Mouse (Mus musculus) hindbrain, embryonic 15.5 days (tissue): ENCODE results near the gene Cped1. TPM values are rescaled to one million over a fixed set of nuclear protein-coding genes. Genes with fewer than 3 reads are reported as not detected.
"Not testable (repeated sequence)": the region's sequence is repeated elsewhere in the genome, so short reads cannot be mapped to it uniquely, and the experiment has no call there.

ENCODE experiments used
- ATAC-seq: fragments of 200-750 bp; cut with Nextera tagmentation; 2 replicates; pipeline ENCODE4 v1.8.0; 2017; ENCODE audit warnings: low read depth, moderate number of reproducible peaks, moderate TSS enrichment; ENCODE audit not compliant: low FRiP score
- H3K27ac ChIP-seq: fragments of 300-500 bp; sonication (generic); replicated peaks from 2 replicates; pipeline ENCODE4 v1.5.1; 2015; ENCODE audit warnings: mild to moderate bottlenecking, inconsistent platforms
- H3K27me3 ChIP-seq: fragments of 300-500 bp; sonication (generic); 2 replicates; pipeline ENCODE4 v1.6.1; 2015; ENCODE audit warnings: control low read depth, inconsistent platforms
- H3K36me3 ChIP-seq: fragments of 300-500 bp; sonication (generic); 2 replicates; pipeline ENCODE4 v1.6.1; 2015; ENCODE audit warnings: control low read depth, inconsistent platforms
- H3K4me1 ChIP-seq: fragments of 300-500 bp; sonication (generic); replicated peaks from 2 replicates; pipeline ENCODE4 v1.6.1; 2015; ENCODE audit warnings: control low read depth, inconsistent platforms
- H3K4me2 ChIP-seq: fragments of 300-500 bp; sonication (generic); 2 replicates; pipeline ENCODE4 v1.6.1; 2015; ENCODE audit warnings: moderate library complexity, mild to moderate bottlenecking, inconsistent platforms
- H3K4me3 ChIP-seq: fragments of 300-500 bp; sonication (generic); 2 replicates; pipeline ENCODE4 v1.5.1; 2015; ENCODE audit warnings: mild to moderate bottlenecking, inconsistent platforms
- H3K9ac ChIP-seq: fragments of 300-500 bp; sonication (generic); 2 replicates; pipeline ENCODE4 v1.6.1; 2015; ENCODE audit warnings: inconsistent platforms
- H3K9me3 ChIP-seq: fragments of 300-500 bp; sonication (generic); 2 replicates; pipeline ENCODE4 v1.6.1; 2016; ENCODE audit warnings: control low read depth, inconsistent platforms
- WGBS: fragments of 180-500 bp; shearing (Covaris S2); methylation state at CpG from one replicate; pipeline ENCODE4 v1.1.7; 2015; 5-methylcytosine and 5-hydroxymethylcytosine counted together
- polyA plus RNA-seq: library from polyadenylated mRNA; unstranded; fragments of >200 nt; fragmentation: Nextera tagmentation; extraction: Ambion mirVana; gene quantifications from 2 replicates; pipeline ENCODE4 v1.2.1, GENCODE M21; 2015

The Cped1 gene
- polyA plus RNA-seq, 1 experiment from 2014 or later, result 3.7 TPM

- WGBS, result 86% methylated on average over 3 of the region's 3 CpGs
- Histone ChIP-seq H3K9me3 (no peaks in the 10 kb centered on the region), H3K27me3 (0 out of 2 replicates have a peak, but pooled peaks cover 2% of the 10 kb centered on the region), H3K4me3 (no peak overlapping the region), H3K4me1 (no peaks in the 10 kb centered on the region), H3K27ac (no peak overlapping the region), H3K36me3 (no peaks in the 10 kb centered on the region), H3K4me2 (no peak overlapping the region), H3K9ac (no peak overlapping the region)
- ATAC-seq, result no peak
Observed at GRCm38 (mm10) chr6:22103713-22104112, 118.0 kb downstream of the Cped1 start.

- Histone ChIP-seq H3K36me3 (no peaks in the 10 kb centered on the region), H3K4me2 (no peak overlapping the region), H3K27ac (no peak overlapping the region), H3K9me3 (no peaks in the 10 kb centered on the region), H3K4me1 (no peaks in the 10 kb centered on the region), H3K4me3 (no peak overlapping the region), H3K27me3 (0 out of 2 replicates have a peak, but pooled peaks cover 2% of the 10 kb centered on the region), H3K9ac (no peak overlapping the region)
- WGBS, result 49% methylated on average over 8 of the region's 8 CpGs
- no peak for ATAC-seq
Observed at GRCm38 (mm10) chr6:22104211-22104610, 118.5 kb downstream of the Cped1 start.

GRCm38 (mm10) chr6:22114079-22114478 lies 128.4 kb downstream of the Cped1 start:
- H3K4me1 ChIP-seq, result no peaks in the 10 kb centered on the region
- H3K27ac ChIP-seq, result no peak overlapping the region
- no peaks in the 10 kb centered on the region for H3K9me3 ChIP-seq
- H3K36me3 ChIP-seq, result no peaks in the 10 kb centered on the region
- H3K4me3 ChIP-seq, result no peak overlapping the region
- ATAC-seq, result no peak
- WGBS, result 91% methylated on average over 6 of the region's 6 CpGs
- no peaks in the 10 kb centered on the region for H3K27me3 ChIP-seq
- H3K4me2 ChIP-seq, result no peak overlapping the region
- no peak overlapping the region for H3K9ac ChIP-seq

- H3K9me3 ChIP-seq, result no peaks in the 10 kb centered on the region
- no peaks in the 10 kb centered on the region for H3K4me1 ChIP-seq
- no peak overlapping the region for H3K9ac ChIP-seq
- H3K27ac ChIP-seq, result no peak overlapping the region
- H3K4me2 ChIP-seq, result no peak overlapping the region
- 76% methylated on average over 1 of the region's 1 CpGs for WGBS
- no peaks in the 10 kb centered on the region for H3K36me3 ChIP-seq
- no peaks in the 10 kb centered on the region for H3K27me3 ChIP-seq
- no peak for ATAC-seq
- no peak overlapping the region for H3K4me3 ChIP-seq
Observed at GRCm38 (mm10) chr6:22116679-22117078, 131.0 kb downstream of the Cped1 start.

- H3K27ac ChIP-seq, result no peak overlapping the region
- H3K36me3 ChIP-seq, result no peaks in the 10 kb centered on the region
- no peaks in the 10 kb centered on the region for H3K4me1 ChIP-seq
- H3K27me3 ChIP-seq, result no peaks in the 10 kb centered on the region
- peak overlapping the region; percentile 18 for H3K4me2 ChIP-seq
- ATAC-seq, result peak; percentile 76
- no peaks in the 10 kb centered on the region for H3K9me3 ChIP-seq
- no peak overlapping the region for H3K4me3 ChIP-seq
- no peak overlapping the region for H3K9ac ChIP-seq
- WGBS, result 36% methylated on average over 12 of the region's 12 CpGs
Observed at GRCm38 (mm10) chr6:22122080-22122479, 136.4 kb downstream of the Cped1 start.

- no peak overlapping the region for H3K9ac ChIP-seq
- H3K27me3 ChIP-seq, result no peaks in the 10 kb centered on the region
- H3K4me1 ChIP-seq, result no peaks in the 10 kb centered on the region
- no peaks in the 10 kb centered on the region for H3K9me3 ChIP-seq
- H3K27ac ChIP-seq, result no peak overlapping the region
- no peaks in the 10 kb centered on the region for H3K36me3 ChIP-seq
- H3K4me3 ChIP-seq, result no peak overlapping the region
- WGBS, result 91% methylated on average over 1 of the region's 1 CpGs
- ATAC-seq, result no peak
- H3K4me2 ChIP-seq, result no peak overlapping the region
Observed at GRCm38 (mm10) chr6:22122693-22123092, 137.0 kb downstream of the Cped1 start.

- ATAC-seq, result no peak
- Histone ChIP-seq H3K4me1 (no peaks in the 10 kb centered on the region), H3K27me3 (no peaks in the 10 kb centered on the region), H3K27ac (no peak overlapping the region), H3K9me3 (no peaks in the 10 kb centered on the region), H3K4me3 (no peak overlapping the region), H3K9ac (no peak overlapping the region), H3K36me3 (no peaks in the 10 kb centered on the region), H3K4me2 (no peak overlapping the region)
- 69% methylated on average over 3 of the region's 3 CpGs for WGBS
Observed at GRCm38 (mm10) chr6:22123332-22123731, 137.6 kb downstream of the Cped1 start.

- not testable (repeated sequence) for H3K27me3 ChIP-seq, ATAC-seq, H3K27ac ChIP-seq, H3K36me3 ChIP-seq, H3K9me3 ChIP-seq, H3K4me2 ChIP-seq, H3K4me1 ChIP-seq, H3K9ac ChIP-seq, H3K4me3 ChIP-seq
- WGBS, result 86% methylated on average over 26 of the region's 31 CpGs
Observed at GRCm38 (mm10) chr6:22124575-22125330, 139.0 kb downstream of the Cped1 start.

GRCm38 (mm10) chr6:22135038-22135631 lies 149.4 kb downstream of the Cped1 start:
- Histone ChIP-seq H3K27ac (no peak overlapping the region), H3K36me3 (no peaks in the 10 kb centered on the region), H3K4me1 (no peaks in the 10 kb centered on the region), H3K9me3 (no peaks in the 10 kb centered on the region), H3K4me3 (no peak overlapping the region), H3K27me3 (no peaks in the 10 kb centered on the region), H3K9ac (no peak overlapping the region), H3K4me2 (no peak overlapping the region)
- no peak for ATAC-seq
- WGBS, result 75% methylated on average over 10 of the region's 10 CpGs

- Histone ChIP-seq H3K36me3 (no peaks in the 10 kb centered on the region), H3K9ac (no peak overlapping the region), H3K4me2 (no peak overlapping the region), H3K27ac (no peak overlapping the region), H3K9me3 (no peaks in the 10 kb centered on the region), H3K4me3 (no peak overlapping the region), H3K4me1 (no peaks in the 10 kb centered on the region), H3K27me3 (no peaks in the 10 kb centered on the region)
- WGBS, result 40% methylated on average over 10 of the region's 10 CpGs
- ATAC-seq, result 0 out of 2 replicates have a peak, but pooled peaks have one; percentile 45
Observed at GRCm38 (mm10) chr6:22136805-22137204, 151.1 kb downstream of the Cped1 start.

GRCm38 (mm10) chr6:22140786-22141185 lies 155.1 kb downstream of the Cped1 start:
- no peak overlapping the region for H3K9ac ChIP-seq
- 66% methylated on average over 8 of the region's 8 CpGs for WGBS
- H3K4me3 ChIP-seq, result no peak overlapping the region
- no peaks in the 10 kb centered on the region for H3K4me1 ChIP-seq
- no peaks in the 10 kb centered on the region for H3K9me3 ChIP-seq
- H3K27ac ChIP-seq, result no peak overlapping the region
- H3K4me2 ChIP-seq, result no peak overlapping the region
- no peaks in the 10 kb centered on the region for H3K27me3 ChIP-seq
- ATAC-seq, result no peak
- H3K36me3 ChIP-seq, result no peaks in the 10 kb centered on the region

- Histone ChIP-seq H3K4me3 (no peak overlapping the region), H3K27ac (no peak overlapping the region), H3K4me2 (no peak overlapping the region), H3K36me3 (no peaks in the 10 kb centered on the region), H3K4me1 (no peaks in the 10 kb centered on the region), H3K9ac (no peak overlapping the region), H3K27me3 (no peaks in the 10 kb centered on the region), H3K9me3 (no peaks in the 10 kb centered on the region)
- ATAC-seq, result no peak
- 85% methylated on average over 4 of the region's 4 CpGs for WGBS
Observed at GRCm38 (mm10) chr6:22147236-22147635, 161.5 kb downstream of the Cped1 start.
